Mouse (Mus musculus) frontal cortex, postnatal 25 days (tissue): ENCODE results near the gene Taar2.

Source experiments
- DNase-seq, 2 experiments: peaks; one replicate each; pipeline ENCODE4 v3.0.0; 2022; ENCODE audit warnings: low spot score in 2 of 2

The Taar2 gene

DNA sequence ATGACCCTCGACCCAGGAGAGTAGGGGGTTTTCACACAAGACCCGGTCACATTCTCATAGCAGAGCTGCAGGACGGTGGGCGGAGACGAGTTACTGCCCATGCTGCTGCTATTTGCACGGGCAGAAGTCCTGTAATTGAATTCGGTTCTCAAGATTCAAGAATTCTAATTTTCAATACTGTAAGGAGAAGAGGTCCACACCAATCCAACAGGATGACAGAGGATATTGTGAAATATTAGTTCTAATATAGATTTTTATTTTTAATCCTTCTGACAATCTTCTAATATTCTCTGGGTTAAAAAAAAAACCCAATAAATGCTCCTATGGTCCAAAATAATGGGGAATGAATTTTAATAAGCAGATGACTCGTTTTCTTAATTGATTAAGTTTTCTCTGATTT, 47.2 kb downstream of the Taar2 start, which contains the start of gene Taar6:
TSS of gene Taar6 (minus strand) at position 101 of the 400 bp plus-strand sequence.
- no peak for DNase-seq

DNA sequence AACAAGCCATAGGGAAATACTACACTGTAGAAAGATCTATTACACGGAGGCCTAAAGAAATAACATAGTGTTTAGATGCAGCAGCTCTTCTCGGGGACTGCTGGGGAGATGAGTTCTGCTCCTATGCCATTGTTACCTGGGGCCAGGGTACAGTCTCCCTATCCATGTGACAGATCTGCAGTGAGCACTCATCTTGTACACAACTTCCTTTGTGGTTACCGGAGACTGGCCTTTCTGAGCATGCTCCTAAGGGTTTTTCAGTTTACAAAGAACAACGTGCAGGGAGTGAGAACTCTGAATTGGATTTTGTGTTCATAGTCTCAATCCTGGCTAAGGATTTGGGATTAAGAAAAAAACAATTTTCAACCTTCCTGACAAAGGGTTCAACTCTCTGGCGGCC, 48.0 kb downstream of the Taar2 start:
- DNase-seq = no peak
